ENCODE assay signal across 8 mouse cellular contexts in genomic region chr13:40729592-40730431, GRCm38 (mm10). TPM values are rescaled to one million over a fixed set of nuclear protein-coding genes. Genes with fewer than 3 reads are reported as not detected.
DNase-seq lines count a peak whose midpoint lies in the region; ATAC-seq and TF ChIP-seq lines count a peak whose summit lies in the region.

No protein-coding gene starts in this region.

- TF ChIP-seq CTCF in G1E (IDR thresholded peaks at IDR 0.05; ENCODE audit: low read depth, low read length): no peak
- no peak for TF ChIP-seq CTCF in heart, postnatal 0 days (IDR thresholded peaks at IDR 0.05; ENCODE audit: low read depth)

- H3K27me3 ChIP-seq in heart, embryonic 10.5 days (ENCODE audit: insufficient read depth, poor library complexity, severe bottlenecking): peaks cover 93% of the 10 kb centered on the region
- peaks cover 68% of the 10 kb centered on the region for H3K27me3 ChIP-seq in G1E (ENCODE audit: insufficient read depth, low read length)
- H3K27me3 ChIP-seq in heart, postnatal 0 days (ENCODE audit: control insufficient read depth, insufficient read depth, low read length): peaks cover 97% of the 10 kb centered on the region
- peaks cover 84% of the 10 kb centered on the region for H3K27me3 ChIP-seq in midbrain, embryonic 11.5 days (ENCODE audit: control insufficient read depth, insufficient read depth, low read length)

- H3K4me1 ChIP-seq in heart, embryonic 10.5 days: peaks cover 38% of the 10 kb centered on the region
- H3K4me1 ChIP-seq in G1E (ENCODE audit: insufficient read depth, low read depth, low read length): peaks cover 22% of the 10 kb centered on the region
- H3K4me1 ChIP-seq in heart, postnatal 0 days (ENCODE audit: control insufficient read depth, insufficient read depth): no peaks in the 10 kb centered on the region
- H3K4me1 ChIP-seq in midbrain, embryonic 11.5 days (ENCODE audit: control insufficient read depth, insufficient read depth, low read length): peaks cover 11% of the 10 kb centered on the region

- no peak for ATAC-seq in G1E (ENCODE audit: extremely low read depth, insufficient number of reproducible peaks, low FRiP score, poor library complexity, severe bottlenecking)
- no peak for ATAC-seq in heart, postnatal 0 days (ENCODE audit: insufficient read depth, low read depth)
- no peak for ATAC-seq in midbrain, embryonic 11.5 days (ENCODE audit: low FRiP score)

- no peak for TF ChIP-seq EP300 in heart, postnatal 0 days (IDR thresholded peaks at IDR 0.05; ENCODE audit: low read depth)

- H3K36me3 ChIP-seq in heart, embryonic 10.5 days: no peaks in the 10 kb centered on the region
- no peaks in the 10 kb centered on the region for H3K36me3 ChIP-seq in G1E (replicated peaks)
- H3K36me3 ChIP-seq in heart, postnatal 0 days (replicated peaks; ENCODE audit: control insufficient read depth, insufficient read depth, low read length): no peaks in the 10 kb centered on the region
- no peaks in the 10 kb centered on the region for H3K36me3 ChIP-seq in midbrain, embryonic 11.5 days (ENCODE audit: control insufficient read depth, insufficient read depth, low read length)

- peak overlapping the region; percentile 29; the same call in 1 of the 2 replicates for H3K27ac ChIP-seq in heart, embryonic 10.5 days
- H3K27ac ChIP-seq in heart, postnatal 0 days (ENCODE audit: low read depth): no peak overlapping the region
- H3K27ac ChIP-seq in midbrain, embryonic 11.5 days (ENCODE audit: low read depth, low read length): no peak overlapping the region; the same call in 1 of the 2 replicates

- DNase-seq in heart, embryonic 10.5 days (ENCODE audit: low spot score): no peak
- no peak for DNase-seq in heart, postnatal 4 days
- no peak for DNase-seq in G1E (ENCODE audit: low spot score)
- no peak for DNase-seq in heart, postnatal 0 days (ENCODE audit: low spot score)
- peak; percentile 97 for DNase-seq in midbrain, embryonic 11.5 days (ENCODE audit: low spot score, missing footprints)
- DNase-seq in testis, postnatal 10 days (ENCODE audit: low spot score): no peak
- no peak for DNase-seq in ovary, postnatal 10 days (ENCODE audit: low spot score)
- DNase-seq in adrenal gland, postnatal 10 days: no peak

- no peaks in the 10 kb centered on the region for H3K9me3 ChIP-seq in heart, embryonic 10.5 days
- peaks cover 45% of the 10 kb centered on the region for H3K9me3 ChIP-seq in G1E (replicated peaks)
- H3K9me3 ChIP-seq in heart, postnatal 0 days (replicated peaks; ENCODE audit: control insufficient read depth, low read length): no peaks in the 10 kb centered on the region
- H3K9me3 ChIP-seq in midbrain, embryonic 11.5 days (ENCODE audit: control insufficient read depth, low read length): no peaks in the 10 kb centered on the region

- peak overlapping the region; percentile 62 for H3K4me3 ChIP-seq in heart, embryonic 10.5 days
- H3K4me3 ChIP-seq in G1E (ENCODE audit: low read depth, low read length): peak overlapping the region; percentile 68; the same call in 1 of the 2 replicates
- peak overlapping the region; percentile 70 for H3K4me3 ChIP-seq in heart, postnatal 0 days (ENCODE audit: low read depth, low read length)
- peak overlapping the region; percentile 39 for H3K4me3 ChIP-seq in midbrain, embryonic 11.5 days (ENCODE audit: low read depth, low read length)

- H3K9ac ChIP-seq in heart, postnatal 0 days (replicated peaks; ENCODE audit: low read depth, low read length): no peak overlapping the region
- peak overlapping the region; percentile 46; the same call in 1 of the 2 replicates for H3K9ac ChIP-seq in midbrain, embryonic 11.5 days (ENCODE audit: low read length)

- WGBS in heart, embryonic 10.5 days: under 1% methylated on average over 52 of the region's 52 CpGs
- WGBS in heart, postnatal 0 days: 2% methylated on average over 52 of the region's 52 CpGs
- under 1% methylated on average over 52 of the region's 52 CpGs for WGBS in midbrain, embryonic 11.5 days

- peak overlapping the region; percentile 88 for H3K4me2 ChIP-seq in heart, postnatal 0 days (ENCODE audit: low read depth, low read length)
- peak overlapping the region; percentile 58 for H3K4me2 ChIP-seq in midbrain, embryonic 11.5 days

RNA-seq across cellular contexts. Expression of gene Tfap2a, which starts 8.4 kb away (rescaled TPM):
- 1.0 and 1.6 TPM in 2 replicates for polyA plus RNA-seq in heart, embryonic 10.5 days (2016; fragmentation: Nextera tagmentation; extraction: Ambion mirVana)
- total RNA-seq in heart, postnatal 4 days (2021): under 1 TPM in 1 of 2 experiments, not detected in 1; 0.27 TPM
- total RNA-seq in G1E (2014; fragmentation: Nextera tagmentation) (6.8 and 11.0 TPM in 2 replicates), G1E (2017) (0.46 and 0.87 TPM in 2 replicates)
- polyA plus RNA-seq in G1E (2012): 12.3 and 16.1 TPM in 2 replicates
- 0.69 TPM in 1 of 2 replicates, not detected in the other for total RNA-seq in heart, postnatal 0 days (2014; rRNA removed; ENCODE audit: low replicate concordance)
- polyA plus RNA-seq in heart, postnatal 0 days (2015; fragmentation: Nextera tagmentation; extraction: Ambion mirVana): not detected in 2 replicates
- polyA plus RNA-seq in midbrain, embryonic 11.5 days (2014; fragmentation: Nextera tagmentation; extraction: Ambion mirVana): 3.0 and 4.7 TPM in 2 replicates
- total RNA-seq in adrenal gland, postnatal 10 days (2021): under 1 TPM; 0.33 to 0.36 TPM
